Mouse (Mus musculus) neutrophil, adult 5-6 weeks (primary cell): Measurements from ENCODE around the gene Med21. TPM values are rescaled to one million over a fixed set of nuclear protein-coding genes. Genes with fewer than 3 reads are reported as not detected.

Experiments used
- ATAC-seq: fragments of 151-379, 151-347 bp; 2 replicates; pipeline ENCODE4 v1.8.0; 2017; ENCODE audit warnings: mild to moderate bottlenecking, moderate TSS enrichment; ENCODE audit not compliant: insufficient number of reproducible peaks, poor library complexity, low FRiP score, severe bottlenecking; ENCODE audit errors: extremely low read depth
- total RNA-seq: library from RNA; stranded (forward); fragments of 200-1000 nt; gene quantifications from 2 replicates; pipeline ENCODE4 v1.2.3, GENCODE M21; 2017

Gene Med21
- total RNA-seq, 1 experiment from 2014 or later, result 51.7 TPM

DNA sequence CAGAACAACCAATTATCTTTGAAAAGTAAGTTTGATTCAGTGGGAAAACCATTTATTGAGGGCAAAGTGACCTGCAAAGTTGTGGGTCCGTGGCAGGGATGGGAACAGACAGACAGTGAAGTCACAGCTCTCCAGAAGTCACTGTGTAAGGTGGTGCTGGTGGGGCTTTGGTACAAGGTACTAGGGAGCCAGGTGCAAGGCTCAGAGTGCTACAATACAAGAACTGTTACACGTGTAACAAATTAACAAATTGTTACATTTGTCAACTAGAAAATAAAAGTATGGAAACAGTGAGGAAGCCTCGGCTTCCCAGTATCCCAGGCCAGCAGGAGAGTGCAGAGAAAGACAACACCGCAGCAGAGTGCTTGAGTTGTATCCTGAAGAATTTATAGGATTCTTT, 31.3 kb downstream of the Med21 start:
- no peak for ATAC-seq

DNA sequence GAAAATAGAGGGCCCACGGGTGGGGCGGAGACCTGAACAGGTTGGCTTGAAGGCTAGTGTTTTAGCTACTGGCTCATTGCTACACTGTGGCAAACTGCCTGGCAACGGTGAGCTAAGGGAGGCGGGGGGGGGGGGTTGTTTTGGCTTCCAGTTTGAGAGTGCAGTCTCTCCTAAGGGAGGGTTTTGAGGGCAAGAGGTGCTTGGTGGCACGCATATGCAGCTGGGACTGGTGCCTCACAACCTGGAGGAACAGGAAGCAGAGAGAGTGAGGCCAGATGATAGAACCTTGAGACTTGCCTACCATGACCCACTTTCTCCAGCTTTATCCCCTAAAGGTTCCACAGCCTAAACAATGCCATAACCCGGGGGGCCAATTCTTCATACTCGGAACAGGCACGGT, 32.1 kb downstream of the Med21 start:
- ATAC-seq, result no peak

DNA sequence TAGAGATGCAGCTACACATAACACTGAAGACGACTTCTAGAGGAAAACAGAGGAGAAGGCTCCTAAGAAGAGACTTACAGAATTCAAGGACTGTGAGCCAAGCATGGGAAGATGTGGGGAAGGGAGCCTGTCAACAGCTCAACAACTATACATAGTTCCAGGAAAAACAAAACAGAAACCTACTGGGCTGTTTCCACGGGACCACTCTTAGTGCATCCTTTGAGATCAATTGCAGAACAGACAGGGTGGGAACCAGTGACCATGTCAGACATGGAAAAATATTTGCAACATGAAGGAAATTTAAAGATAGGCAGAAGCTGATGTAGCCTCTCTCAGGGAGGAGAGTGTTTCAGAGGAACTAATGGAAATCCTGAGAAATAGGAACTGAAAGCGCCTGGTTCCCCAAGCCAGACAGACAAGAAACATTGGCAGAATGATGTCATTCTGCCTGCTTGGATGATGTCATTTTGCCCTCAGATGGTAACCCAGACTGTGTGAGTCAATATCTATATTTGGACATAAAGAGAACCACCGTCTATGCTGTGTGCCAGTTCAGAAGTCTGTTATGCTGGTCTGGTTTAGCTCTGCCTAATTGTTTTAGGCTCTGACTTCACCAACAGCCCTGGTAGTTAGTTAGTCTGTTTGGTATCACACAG, 32.7 kb downstream of the Med21 start:
- ATAC-seq, result peak; percentile 94

DNA sequence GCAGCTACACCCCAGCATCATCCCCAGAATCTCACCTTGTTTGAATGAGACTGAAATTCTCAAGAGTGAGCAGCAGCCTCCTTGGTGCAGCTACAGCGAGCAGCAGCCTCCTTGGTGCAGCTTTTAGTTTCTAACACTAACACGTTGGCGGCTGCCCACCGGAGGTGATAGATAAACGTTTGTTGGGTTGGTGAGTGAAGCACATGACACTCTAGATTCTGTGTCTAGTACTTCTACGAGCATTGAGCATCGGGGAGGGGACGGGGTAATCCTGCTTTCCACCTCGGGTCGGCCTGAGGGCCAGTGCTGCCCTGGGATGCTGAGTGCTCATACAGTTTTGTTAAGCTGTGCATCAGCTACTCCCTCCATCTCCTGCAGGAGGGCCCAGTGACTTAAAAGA, 34.6 kb downstream of the Med21 start:
- ATAC-seq, result no peak

DNA sequence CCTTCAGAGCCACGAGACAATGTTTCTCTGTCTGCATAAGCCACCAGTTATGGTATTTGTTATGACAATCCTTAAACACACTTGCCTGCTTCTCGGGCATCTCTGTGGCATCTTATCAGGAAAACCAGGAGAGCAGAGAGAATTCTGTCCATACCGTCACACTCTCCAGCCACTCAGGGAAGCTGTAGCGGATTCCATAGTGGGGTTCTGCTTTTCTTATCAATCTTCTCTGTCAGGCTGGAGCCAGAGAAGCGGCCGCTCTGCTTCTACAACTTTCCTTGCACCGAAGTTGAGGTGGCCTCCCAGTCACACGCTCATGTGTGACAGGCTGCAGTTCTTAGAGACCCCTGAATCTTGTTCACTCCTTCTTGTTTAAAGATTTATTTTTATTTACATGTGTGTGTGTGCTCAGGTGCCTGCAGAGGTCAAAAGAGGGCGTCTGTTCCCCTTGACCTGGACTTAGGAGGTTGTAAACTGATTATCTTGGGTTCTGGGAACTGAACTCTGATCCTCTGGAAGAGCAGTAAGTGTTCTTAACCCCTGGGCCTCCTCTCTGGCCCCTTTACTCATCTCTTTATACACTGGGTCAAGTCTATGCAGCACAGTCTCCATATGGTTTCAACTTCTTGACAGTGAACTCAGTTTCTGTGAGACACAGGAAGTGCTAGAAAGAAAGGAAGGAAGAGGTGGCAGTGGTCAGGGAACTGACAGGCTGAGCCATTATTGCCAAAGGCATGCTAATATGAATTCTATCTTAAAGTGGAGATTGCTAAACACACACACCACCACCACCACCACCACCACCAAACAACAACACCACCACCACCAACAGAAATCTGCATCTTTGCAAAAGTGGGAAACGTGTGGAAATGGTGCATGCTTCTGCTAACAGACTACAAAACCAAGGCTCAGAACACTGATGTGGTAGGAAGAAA, 36.1 kb downstream of the Med21 start:
- ATAC-seq, result no peak

DNA sequence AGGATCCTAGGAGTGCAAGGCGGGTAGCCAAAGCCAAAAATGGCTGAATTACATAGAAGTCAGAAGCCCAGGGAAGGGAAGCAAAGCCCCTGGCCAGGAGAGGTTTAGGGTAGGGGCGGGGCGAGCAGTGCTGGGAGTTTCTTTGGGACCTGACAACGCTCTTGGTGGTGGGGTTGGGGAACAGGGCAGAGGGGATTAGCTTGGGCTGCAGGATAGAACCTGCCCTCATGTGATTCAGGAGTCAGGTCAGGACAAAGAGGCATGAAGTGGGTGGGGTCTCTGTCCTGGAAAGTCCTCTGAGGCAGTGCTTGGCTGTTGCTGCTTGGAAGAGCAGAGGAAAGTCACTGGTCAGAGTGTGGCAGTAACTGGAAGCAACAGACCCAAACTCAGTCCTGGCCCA, 41.5 kb downstream of the Med21 start:
- no peak for ATAC-seq

DNA sequence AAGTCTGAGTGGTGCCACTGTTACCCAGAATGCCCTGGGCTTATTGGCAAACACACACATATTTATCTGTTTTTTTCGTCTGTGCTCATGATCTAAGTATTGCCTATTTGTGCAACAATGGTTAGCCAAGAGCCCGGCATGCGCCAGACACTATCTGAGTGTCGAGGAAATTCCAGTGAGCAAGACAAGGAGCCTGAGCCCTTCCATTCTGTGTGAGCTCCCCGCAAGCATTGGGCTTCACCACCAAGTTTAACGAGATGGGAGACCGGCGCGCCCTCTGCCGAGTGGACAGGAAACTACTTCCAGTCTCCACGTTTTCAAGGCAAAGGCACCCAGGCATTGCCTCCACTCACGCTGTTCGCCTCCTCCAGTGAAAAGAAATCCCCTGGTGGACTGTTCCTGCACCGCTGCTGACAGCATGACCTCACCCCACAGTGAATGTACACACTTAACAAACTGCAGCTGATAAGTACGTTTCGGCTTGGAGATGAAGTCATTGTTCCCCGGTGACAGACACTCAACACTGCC, 43.5 kb downstream of the Med21 start:
- peak; percentile 20; the same call in 1 of the 2 replicates for ATAC-seq

DNA sequence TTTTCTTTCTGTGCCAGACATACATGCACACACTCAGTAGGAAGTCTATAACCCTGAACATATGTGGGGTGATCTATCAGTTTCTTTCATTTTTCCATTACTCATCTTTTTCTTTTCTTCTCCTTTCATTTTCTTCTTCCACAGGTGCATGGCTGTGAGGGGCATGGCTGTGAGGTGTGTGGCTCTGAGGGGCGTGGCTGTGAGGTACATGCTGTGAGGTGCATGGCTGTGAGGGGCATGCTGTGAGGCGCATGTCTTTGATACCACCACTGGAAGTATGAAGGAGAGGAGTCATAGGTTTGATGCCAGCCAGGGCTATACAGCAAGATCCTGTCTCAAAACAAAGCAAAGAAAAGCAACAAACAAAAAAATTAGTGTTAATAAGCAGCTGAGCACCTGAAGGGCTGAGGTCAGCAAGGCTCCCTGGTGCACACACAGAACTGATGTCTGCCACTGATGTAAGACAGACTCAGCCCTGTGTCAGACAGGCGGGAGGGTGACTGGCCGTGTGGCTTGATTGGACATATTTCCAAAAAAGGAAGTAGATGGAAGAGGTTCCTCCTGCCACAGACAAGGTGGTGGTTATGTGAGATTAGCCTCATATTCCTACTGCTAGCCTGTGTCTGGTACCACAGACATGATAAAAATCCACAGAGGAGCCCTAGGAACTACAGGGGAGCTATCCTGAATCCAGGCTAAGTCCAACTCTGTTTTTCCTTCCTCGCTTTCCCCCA, 44.3 kb downstream of the Med21 start:
- peak; percentile 90 for ATAC-seq

DNA sequence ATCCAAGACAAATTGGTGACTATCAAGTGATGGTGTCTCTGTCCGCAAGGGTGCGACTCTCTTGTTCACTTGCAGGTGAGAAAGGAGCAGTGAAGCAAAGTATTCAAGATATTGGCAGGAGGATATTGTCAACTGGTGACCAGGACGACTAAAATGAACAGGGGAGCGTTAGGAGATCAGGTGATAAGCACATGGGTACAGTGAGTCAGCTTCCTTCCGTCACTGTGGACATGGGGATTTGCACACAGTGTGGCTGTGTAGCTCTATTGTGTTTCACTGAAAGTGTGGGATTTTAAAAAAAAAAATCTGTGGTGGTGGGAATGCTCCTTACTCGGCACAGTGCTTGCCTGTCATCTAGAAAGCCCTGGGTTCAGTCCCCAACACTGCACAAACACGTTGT, 45.7 kb downstream of the Med21 start:
- no peak for ATAC-seq

DNA sequence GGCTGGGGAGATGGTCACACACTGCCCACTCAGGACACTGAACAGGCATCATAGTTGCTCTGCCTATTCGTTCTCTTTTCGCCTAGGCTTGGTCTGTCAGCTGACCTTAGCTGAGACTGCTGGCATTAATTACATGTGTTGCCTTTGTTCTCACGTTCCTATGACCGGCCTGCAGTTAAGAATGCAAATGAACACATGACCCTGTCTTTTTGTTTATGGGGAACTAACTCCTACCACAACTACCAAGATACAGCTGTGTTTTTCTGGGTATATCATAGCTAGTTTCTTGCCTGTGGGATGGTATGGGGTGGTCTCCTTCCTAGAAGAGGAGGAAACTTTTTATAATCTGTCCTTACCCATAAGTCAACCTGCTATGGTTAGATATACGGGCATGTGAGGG, 46.5 kb downstream of the Med21 start:
- ATAC-seq, result no peak

DNA sequence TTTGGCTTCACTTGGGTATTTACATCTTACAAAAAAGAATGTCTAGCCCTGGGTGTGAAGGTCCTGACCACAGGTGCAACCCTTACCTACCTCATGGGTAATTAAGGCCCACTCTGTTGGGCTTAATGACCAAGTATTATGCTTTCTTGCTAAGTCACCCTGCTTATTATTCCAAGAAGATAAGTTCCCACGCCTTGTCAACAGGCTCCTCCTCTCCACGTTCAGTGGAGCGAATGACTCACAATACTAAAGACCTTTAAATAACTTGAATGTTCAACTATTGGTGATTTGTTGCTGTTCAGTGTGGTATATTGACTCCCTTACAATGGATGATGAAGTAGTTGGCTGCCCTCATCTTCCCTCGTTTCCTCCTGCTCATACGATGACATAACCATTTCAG, 55.4 kb downstream of the Med21 start:
- no peak for ATAC-seq

DNA sequence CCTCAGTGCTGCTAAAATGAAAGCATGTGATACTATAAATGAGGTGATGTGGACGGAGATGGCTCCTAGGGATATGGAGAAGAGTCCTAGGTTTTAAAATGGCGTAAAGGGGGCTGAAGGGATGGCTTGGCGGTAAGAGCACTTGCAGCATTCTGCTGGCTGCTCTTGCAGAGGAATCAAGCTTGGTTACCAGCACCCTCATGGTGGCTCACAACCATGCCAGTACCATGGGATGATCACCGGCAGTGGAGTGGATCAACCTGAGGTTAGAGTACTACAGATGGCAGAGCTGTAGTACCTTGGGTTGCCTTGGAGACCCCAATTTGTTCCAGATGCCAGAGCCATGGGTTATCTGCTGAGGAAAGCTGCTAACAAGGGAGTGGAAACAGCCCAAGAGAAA, 56.0 kb downstream of the Med21 start:
- ATAC-seq, result no peak

Other genes with a start within 250 kb of the Med21 start
- gene Itpr2, start 140.3 kb upstream of the Med21 start, total RNA-seq, result 123 and 128 TPM in 2 replicates
- gene Fgfr1op2, start 65.3 kb upstream of the Med21 start, total RNA-seq, result 183 and 186 TPM in 2 replicates
- 95.9 and 100 TPM in 2 replicates for gene Ints13, start 64.7 kb upstream of the Med21 start, total RNA-seq
- gene Tm7sf3, start 277 bp downstream of the Med21 start, total RNA-seq, result 9.3 and 9.6 TPM in 2 replicates
- gene Stk38l, start 82.4 kb downstream of the Med21 start, total RNA-seq, result 11.8 and 13.4 TPM in 2 replicates
- gene Arntl2, start 153.5 kb downstream of the Med21 start, total RNA-seq, result 0.93 TPM in 1 of 2 replicates, not detected in the other
- gene Smco2, start 207.6 kb downstream of the Med21 start, total RNA-seq, result not detected in 2 replicates
- gene Ppfibp1, start 245.9 kb downstream of the Med21 start, total RNA-seq, result 4.5 and 4.9 TPM in 2 replicates